Mouse (Mus musculus) layer of hippocampus, postnatal 14 days (tissue): ENCODE measurements at regions not wholly inside any gene's neighbourhood (a gene's known extent, or its start where the extent isn't known, plus 50 kb on each side); places are given as distances from the start of the nearest gene placed in this dataset.

ENCODE experiments used
- DNase-seq, 2 experiments: peaks; one replicate each; pipeline ENCODE4 v3.0.0; 2021 to 2022; ENCODE audit warnings: low spot score in 2 of 2, mixed read lengths in 1 of 2

DNA sequence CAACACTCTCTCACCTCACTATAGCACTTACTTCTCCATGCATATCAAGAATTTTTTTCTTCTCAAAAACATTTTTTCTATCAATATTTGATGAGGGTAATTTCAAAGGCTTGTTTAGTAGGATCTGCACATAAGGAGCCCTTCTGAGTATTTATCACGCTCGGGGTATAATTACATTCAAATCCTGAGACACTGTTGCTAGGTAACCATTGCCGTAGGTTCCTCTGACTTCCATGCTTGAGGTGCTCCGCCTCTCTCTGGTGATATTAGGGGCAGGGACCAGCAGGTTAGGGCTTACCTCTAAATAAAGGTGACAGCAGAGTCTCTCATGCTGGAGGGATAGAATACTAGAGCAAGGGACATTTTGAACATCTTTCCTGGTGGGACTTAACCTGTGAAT, 54.4 kb upstream of the 9630041A04Rik start:
- peak; percentile 8 to 22 for DNase-seq

GRCm38 (mm10) chr9:101796718-101797117, 64.9 kb upstream of the 9630041A04Rik start:
- no peak for DNase-seq

DNA sequence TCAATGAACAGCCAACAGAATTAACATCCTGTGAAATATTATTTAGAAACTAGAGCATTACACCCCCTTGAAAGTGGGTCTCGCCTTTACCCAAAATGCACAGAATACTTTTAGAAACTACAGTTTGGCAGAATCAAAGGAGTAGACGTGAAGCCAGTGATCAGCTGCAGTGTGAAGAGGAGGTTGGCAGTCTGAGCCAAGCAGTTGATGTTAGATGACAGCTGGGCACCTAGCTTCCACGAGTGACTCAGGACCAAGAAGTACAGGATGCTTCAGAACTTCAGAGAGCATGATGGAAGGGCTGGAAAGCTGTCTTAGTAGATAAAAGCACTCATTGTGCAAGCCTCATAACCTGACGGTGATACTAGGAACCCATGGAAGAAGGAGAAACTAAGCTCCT, 65.6 kb upstream of the 9630041A04Rik start:
- DNase-seq, result no peak

DNA sequence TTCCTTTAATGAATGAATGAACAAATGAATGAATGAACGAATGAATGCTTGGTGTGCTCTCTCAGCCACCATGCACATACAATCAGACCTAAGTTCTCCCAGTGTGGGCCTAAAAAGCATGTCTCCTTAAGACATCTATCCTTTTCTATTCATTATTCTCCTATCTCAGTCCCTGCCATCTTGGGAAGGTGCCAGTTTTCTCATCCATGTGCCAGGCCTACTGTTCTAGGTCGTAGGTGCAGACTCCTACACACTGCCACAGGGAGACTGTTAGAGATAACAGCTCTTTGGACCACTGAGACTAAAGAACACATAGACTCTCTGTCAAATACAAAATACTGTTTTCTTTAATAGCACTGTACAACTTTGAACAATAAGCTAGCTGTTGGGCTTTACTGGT, 66.2 kb upstream of the 9630041A04Rik start:
- no peak for DNase-seq

GRCm38 (mm10) chr9:101790936-101791335, 70.7 kb upstream of the 9630041A04Rik start:
- DNase-seq, result no peak

- no peak for DNase-seq
These were observed 120.6 kb upstream of the 9630041A04Rik start for GRCm38 (mm10) chr9:101740949-101741605.

- DNase-seq, result peak; percentile 8 to 35
These were observed 122.3 kb upstream of the 9630041A04Rik start for GRCm38 (mm10) chr9:101739322-101739721.

DNA sequence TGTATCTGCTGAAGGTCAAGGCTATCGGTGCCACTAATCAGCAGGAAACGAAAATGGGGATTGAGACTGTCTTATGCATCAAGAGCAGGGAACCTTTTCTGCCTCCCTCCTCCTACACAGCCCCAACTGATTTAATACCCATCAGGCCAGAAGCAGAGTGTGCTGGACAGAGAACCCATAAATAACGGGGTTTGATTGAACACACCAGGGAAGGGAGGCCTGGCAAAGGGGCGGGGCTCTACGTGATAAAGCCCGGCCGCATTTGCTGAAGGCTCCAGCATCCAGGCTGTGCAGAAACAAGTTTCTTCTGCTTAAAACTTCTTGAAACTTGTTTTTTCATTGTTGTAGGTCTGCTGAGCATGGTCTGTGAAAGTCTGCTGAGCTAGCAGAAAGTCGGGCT, 127.4 kb upstream of the 9630041A04Rik start:
- no peak for DNase-seq

DNA sequence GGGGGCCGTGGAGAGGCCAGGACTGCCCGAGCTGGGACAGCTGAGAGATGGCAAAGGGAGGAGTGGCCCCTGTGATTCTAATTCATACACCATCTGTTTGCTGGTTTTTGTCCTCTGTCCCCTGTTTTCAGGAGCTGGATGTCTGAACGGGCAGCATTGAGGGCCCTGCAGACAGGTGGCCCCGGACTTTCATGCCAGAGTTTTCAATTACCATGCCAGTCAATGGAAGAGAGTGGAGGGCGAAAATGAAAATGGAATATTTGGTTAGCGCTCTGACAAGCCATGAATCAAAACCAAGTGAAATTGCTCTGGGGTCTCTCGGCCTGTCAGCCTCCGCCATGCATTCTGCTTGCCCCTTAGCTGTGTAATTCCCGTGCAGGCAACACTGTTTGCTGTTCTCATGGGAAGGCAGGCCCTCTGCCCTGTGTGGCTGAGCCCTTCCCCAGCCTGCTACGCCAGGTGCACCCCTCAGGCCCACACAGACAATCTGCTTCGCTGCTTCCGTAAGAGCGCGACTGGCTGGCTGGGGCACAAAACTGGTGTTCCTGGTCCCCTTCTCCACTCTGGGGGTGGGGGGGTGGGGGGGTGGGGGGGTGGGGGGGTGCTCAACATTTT, 127.9 kb upstream of the 9630041A04Rik start:
- DNase-seq, result no peak

DNA sequence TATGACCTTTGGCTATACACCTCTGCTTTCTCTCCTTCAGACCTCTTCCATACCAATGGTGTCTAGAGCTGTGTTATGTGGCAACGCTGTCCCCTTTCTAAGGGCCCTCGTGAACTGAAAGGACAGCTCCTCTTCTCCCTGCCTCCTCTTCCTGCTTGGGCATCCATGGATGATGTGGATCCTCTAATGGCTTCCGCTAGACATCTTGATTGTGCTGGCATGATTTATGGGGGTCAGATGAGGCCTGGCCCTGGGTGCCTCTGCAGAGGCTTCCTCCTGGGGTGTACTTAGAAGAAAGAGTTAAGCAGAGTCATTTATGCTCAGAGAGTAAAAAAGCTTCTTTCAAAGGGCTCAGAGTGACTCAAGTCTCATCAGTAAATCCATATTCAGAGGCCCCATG, 131.5 kb upstream of the 9630041A04Rik start:
- no peak for DNase-seq

- DNase-seq, result no peak
These were observed 143.7 kb upstream of the 9630041A04Rik start for GRCm38 (mm10) chr9:101717911-101718310.

- DNase-seq, result no peak
These were observed 145.3 kb upstream of the 9630041A04Rik start for GRCm38 (mm10) chr9:101716326-101716725.

GRCm38 (mm10) chr9:101714805-101715204, 146.8 kb upstream of the 9630041A04Rik start:
- no peak for DNase-seq

- DNase-seq, result peak in 1 of 2 experiments; percentile 24
These were observed 151.0 kb upstream of the 9630041A04Rik start for GRCm38 (mm10) chr9:101710611-101711071.

- no peak for DNase-seq
These were observed 161.3 kb upstream of the 9630041A04Rik start for GRCm38 (mm10) chr9:101700368-101700767.

DNA sequence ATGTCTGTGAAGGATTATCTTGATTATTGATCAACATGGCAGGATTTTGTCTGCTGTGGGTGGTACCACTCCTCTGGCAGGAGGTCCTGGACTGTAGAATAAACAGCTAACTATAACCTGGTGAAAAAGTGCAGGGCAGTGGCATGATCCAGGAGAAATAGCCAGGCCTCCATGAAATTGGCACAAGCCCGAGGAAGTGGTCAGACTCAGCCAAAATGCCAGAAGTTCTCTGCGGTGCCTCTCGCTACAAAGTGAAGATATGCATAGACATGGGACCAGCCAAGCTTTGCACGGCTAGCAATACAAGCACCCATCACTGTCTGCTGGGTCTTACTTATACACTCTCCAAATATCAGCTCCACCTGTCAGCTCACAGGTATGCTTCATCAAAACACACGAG, 167.6 kb upstream of the 9630041A04Rik start:
- DNase-seq, result no peak

- DNase-seq, result no peak
These were observed 170.3 kb upstream of the 9630041A04Rik start for GRCm38 (mm10) chr9:101691336-101691735.

DNA sequence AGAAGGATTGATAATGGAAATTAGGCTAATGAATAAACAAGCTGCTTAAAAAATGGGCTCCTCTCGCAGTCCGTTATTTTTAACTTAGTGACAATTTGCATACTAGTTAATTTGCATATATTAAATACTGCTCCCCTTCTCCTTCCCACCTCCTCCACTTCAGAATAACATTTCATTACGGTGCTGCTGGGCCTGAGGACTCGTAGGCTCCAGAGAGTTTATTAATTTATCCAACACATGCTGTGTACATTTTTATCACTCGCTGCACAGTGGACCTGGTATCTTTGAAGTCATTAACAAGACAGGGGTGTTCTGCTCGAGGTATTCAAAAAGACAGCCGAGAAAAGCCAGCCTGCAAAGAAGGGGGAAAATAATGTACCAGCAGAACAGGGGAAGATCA, 170.7 kb upstream of the 9630041A04Rik start:
- DNase-seq, result no peak

GRCm38 (mm10) chr9:101690402-101690861, 171.2 kb upstream of the 9630041A04Rik start:
- DNase-seq, result no peak

DNA sequence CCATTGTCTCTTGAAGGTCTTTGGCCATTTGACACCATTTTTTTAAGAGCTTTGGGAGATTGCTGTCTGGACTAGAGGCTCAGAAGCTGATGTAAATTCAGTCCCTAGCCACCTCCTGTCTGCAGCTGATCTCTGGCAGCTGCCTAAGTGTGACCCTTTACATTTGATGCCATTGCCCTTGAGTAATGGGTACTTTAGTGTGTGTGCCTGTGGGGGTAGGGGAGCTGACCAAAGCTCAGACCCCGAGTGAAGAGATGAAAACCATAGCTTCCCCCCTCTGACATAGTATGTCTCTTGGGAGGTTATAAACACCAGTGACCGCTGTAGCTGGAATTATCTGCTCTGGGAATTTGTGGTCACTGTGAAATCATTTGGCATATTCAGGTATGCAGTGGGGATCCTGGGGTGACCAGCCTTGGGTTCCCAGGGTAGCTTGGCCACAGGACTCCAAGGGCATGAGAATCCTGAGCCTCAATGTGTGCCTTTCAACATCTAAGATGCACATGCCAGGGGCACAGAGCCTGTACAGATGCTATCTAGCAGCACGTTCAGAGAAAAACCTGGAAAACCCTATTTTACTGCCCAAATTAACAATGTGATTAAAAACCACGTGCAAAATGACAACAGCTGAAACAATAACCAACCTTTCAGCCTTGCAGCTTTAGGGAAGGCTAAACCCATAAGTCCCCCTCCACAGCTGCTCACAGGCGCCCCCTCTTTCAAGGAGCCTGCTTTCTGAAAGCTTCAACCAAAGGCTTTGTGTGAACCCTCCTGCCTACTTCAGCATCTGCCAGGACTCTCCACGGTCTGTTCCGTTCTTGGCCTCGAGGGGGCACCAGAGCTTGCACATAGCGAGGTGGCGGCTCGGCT, 171.9 kb upstream of the 9630041A04Rik start:
- peak; percentile 90 to 92 for DNase-seq

GRCm38 (mm10) chr9:101687226-101687625, 174.4 kb upstream of the 9630041A04Rik start:
- DNase-seq, result no peak

- no peak for DNase-seq
These were observed 184.1 kb upstream of the 9630041A04Rik start for GRCm38 (mm10) chr9:101677563-101677962.
